20 mouse cellular contexts compared by ENCODE assay signal in genomic region chr9:94210467-94211249, GRCm38 (mm10).
A peak's percentile ranks its signal among the peaks of the same experiment; 100 is the strongest.
DNase-seq lines count a peak whose midpoint lies in the region; ATAC-seq and TF ChIP-seq lines count a peak whose summit lies in the region.
"Had no signal": no experiment of that assay in that cellular context is flagged by ENCODE, and none has a peak within 500 bp of the region (broad histone marks: within the 10 kb centered on the region; RNA-seq: fewer than 3 reads in every experiment).

No protein-coding gene starts in this region.

- DNase-seq in heart, embryonic 10.5 days (ENCODE audit: low spot score), result no peak
- DNase-seq in midbrain, embryonic 11.5 days (ENCODE audit: low spot score, missing footprints), result peak; percentile 62
- DNase-seq in midbrain, postnatal 0 days (ENCODE audit: low spot score), result no peak
- peak; percentile 10 to 18 for DNase-seq in layer of hippocampus, adult 8-10 months (ENCODE audit: low spot score in 2 of 2)
- no peak for DNase-seq in liver
- DNase-seq: adrenal gland, adult 2 months; cerebellum, postnatal 10 days; heart, postnatal 10 days; kidney, postnatal 36 days; lung, postnatal 4 days; retina, postnatal 1 day; thymus, adult 2 months had no signal

- no peak overlapping the region for H3K4me2 ChIP-seq in heart, embryonic 15.5 days
- no peak overlapping the region for H3K4me2 ChIP-seq in midbrain, embryonic 11.5 days
- H3K4me2 ChIP-seq in midbrain, postnatal 0 days (ENCODE audit: low read depth, low read length, poor library complexity, severe bottlenecking), result no peak overlapping the region
- H3K4me2 ChIP-seq: embryonic facial prominence, embryonic 15.5 days; hindbrain, embryonic 13.5 days; intestine, embryonic 15.5 days; limb, embryonic 12.5 days; lung, embryonic 15.5 days had no signal

- 36% methylated on average over 9 of the region's 9 CpGs for WGBS in heart, embryonic 15.5 days
- WGBS in heart, embryonic 10.5 days, result 73% methylated on average over 9 of the region's 9 CpGs
- 79% methylated on average over 9 of the region's 9 CpGs for WGBS in midbrain, embryonic 11.5 days
- 78% methylated on average over 9 of the region's 9 CpGs for WGBS in midbrain, postnatal 0 days

- H3K27ac ChIP-seq in heart, embryonic 15.5 days, result peak overlapping the region; percentile 18; the same call in 1 of the 2 replicates
- no peak overlapping the region for H3K27ac ChIP-seq in heart, embryonic 10.5 days
- no peak overlapping the region for H3K27ac ChIP-seq in midbrain, embryonic 11.5 days (ENCODE audit: low read depth, low read length)
- no peak overlapping the region for H3K27ac ChIP-seq in midbrain, postnatal 0 days (ENCODE audit: low read depth, low read length)
- H3K27ac ChIP-seq: embryonic facial prominence, embryonic 15.5 days; hindbrain, embryonic 13.5 days; intestine, embryonic 15.5 days; limb, embryonic 12.5 days; liver, embryonic 14.5 days; lung, embryonic 15.5 days had no signal

- H3K9ac ChIP-seq in heart, embryonic 15.5 days, result no peak overlapping the region
- no peak overlapping the region for H3K9ac ChIP-seq in midbrain, embryonic 11.5 days (ENCODE audit: low read length)
- no peak overlapping the region for H3K9ac ChIP-seq in midbrain, postnatal 0 days (replicated peaks; ENCODE audit: low read length, poor library complexity, severe bottlenecking)
- H3K9ac ChIP-seq: embryonic facial prominence, embryonic 15.5 days; hindbrain, embryonic 13.5 days; intestine, embryonic 15.5 days; limb, embryonic 12.5 days; liver, embryonic 14.5 days; lung, embryonic 15.5 days had no signal

- H3K9me3 ChIP-seq in heart, embryonic 15.5 days (replicated peaks), result no peaks in the 10 kb centered on the region
- no peaks in the 10 kb centered on the region for H3K9me3 ChIP-seq in heart, embryonic 10.5 days
- no peaks in the 10 kb centered on the region for H3K9me3 ChIP-seq in midbrain, embryonic 11.5 days (ENCODE audit: control insufficient read depth, low read length)
- no peaks in the 10 kb centered on the region for H3K9me3 ChIP-seq in midbrain, postnatal 0 days (ENCODE audit: low read length)
- H3K9me3 ChIP-seq: embryonic facial prominence, embryonic 15.5 days; hindbrain, embryonic 13.5 days; intestine, embryonic 15.5 days; limb, embryonic 12.5 days; lung, embryonic 15.5 days had no signal

- no peaks in the 10 kb centered on the region for H3K36me3 ChIP-seq in heart, embryonic 15.5 days
- H3K36me3 ChIP-seq in heart, embryonic 10.5 days, result no peaks in the 10 kb centered on the region
- H3K36me3 ChIP-seq in midbrain, embryonic 11.5 days (ENCODE audit: control insufficient read depth, insufficient read depth, low read length), result no peaks in the 10 kb centered on the region
- no peaks in the 10 kb centered on the region for H3K36me3 ChIP-seq in midbrain, postnatal 0 days (ENCODE audit: insufficient read depth, low read length)
- H3K36me3 ChIP-seq: embryonic facial prominence, embryonic 15.5 days; hindbrain, embryonic 13.5 days; intestine, embryonic 15.5 days; limb, embryonic 12.5 days; lung, embryonic 15.5 days had no signal

- ATAC-seq in heart, embryonic 15.5 days (replicated peaks; ENCODE audit: insufficient number of reproducible peaks, insufficient read depth, low FRiP score, low read depth), result no peak
- no peak for ATAC-seq in midbrain, embryonic 11.5 days (ENCODE audit: low FRiP score)
- no peak for ATAC-seq in midbrain, postnatal 0 days (ENCODE audit: low FRiP score)
- ATAC-seq in inflammation-experienced regulatory T-cells, adult 6 months, result no peak
- ATAC-seq: intestine, embryonic 15.5 days had no signal

- H3K27me3 ChIP-seq in heart, embryonic 15.5 days, result no peaks in the 10 kb centered on the region
- H3K27me3 ChIP-seq in heart, embryonic 10.5 days (ENCODE audit: insufficient read depth, poor library complexity, severe bottlenecking), result no peaks in the 10 kb centered on the region
- H3K27me3 ChIP-seq in midbrain, embryonic 11.5 days (ENCODE audit: control insufficient read depth, insufficient read depth, low read length), result no peaks in the 10 kb centered on the region
- H3K27me3 ChIP-seq in midbrain, postnatal 0 days (ENCODE audit: insufficient read depth, low read length), result no peaks in the 10 kb centered on the region
- H3K27me3 ChIP-seq: embryonic facial prominence, embryonic 15.5 days; hindbrain, embryonic 13.5 days; intestine, embryonic 15.5 days; limb, embryonic 12.5 days; lung, embryonic 15.5 days had no signal

- peaks cover 5% of the 10 kb centered on the region; the same call in 1 of the 2 replicates for H3K4me1 ChIP-seq in heart, embryonic 15.5 days (replicated peaks)
- 0 out of 2 replicates have a peak, but pooled peaks cover 4% of the 10 kb centered on the region for H3K4me1 ChIP-seq in heart, embryonic 10.5 days
- H3K4me1 ChIP-seq in midbrain, embryonic 11.5 days (ENCODE audit: control insufficient read depth, insufficient read depth, low read length), result no peaks in the 10 kb centered on the region
- no peaks in the 10 kb centered on the region for H3K4me1 ChIP-seq in midbrain, postnatal 0 days (ENCODE audit: insufficient read depth, low read length)
- H3K4me1 ChIP-seq: embryonic facial prominence, embryonic 15.5 days; hindbrain, embryonic 13.5 days; intestine, embryonic 15.5 days; lung, embryonic 15.5 days had no signal

- H3K4me3 ChIP-seq in heart, embryonic 15.5 days, result no peak overlapping the region
- H3K4me3 ChIP-seq in heart, embryonic 10.5 days, result no peak overlapping the region
- no peak overlapping the region for H3K4me3 ChIP-seq in midbrain, embryonic 11.5 days (ENCODE audit: low read depth, low read length)
- H3K4me3 ChIP-seq in midbrain, postnatal 0 days (ENCODE audit: low read depth, low read length), result no peak overlapping the region
- H3K4me3 ChIP-seq: embryonic facial prominence, embryonic 15.5 days; hindbrain, embryonic 13.5 days; intestine, embryonic 15.5 days; limb, embryonic 12.5 days; lung, embryonic 15.5 days had no signal

- no peak for TF ChIP-seq CTCF in midbrain, postnatal 0 days (IDR thresholded peaks at IDR 0.05)

Comparison
In these comparisons a context has a peak if more than half of its experiments do, and no peak if none do; other contexts are left out.
1. DNase-seq: peak in midbrain, embryonic 11.5 days (single experiment) and layer of hippocampus, adult 8-10 months (2 of 2); none in heart, embryonic 10.5 days (single experiment), midbrain, postnatal 0 days (single experiment) and liver (single experiment).